Mouse (Mus musculus): Measurements from ENCODE around the gene Matn3. TPM values are rescaled to one million over a fixed set of nuclear protein-coding genes. Genes with fewer than 3 reads are reported as not detected.

The Matn3 gene
- polyA plus RNA-seq, 1 experiment from 2014 or later: 3.0 TPM

DNA sequence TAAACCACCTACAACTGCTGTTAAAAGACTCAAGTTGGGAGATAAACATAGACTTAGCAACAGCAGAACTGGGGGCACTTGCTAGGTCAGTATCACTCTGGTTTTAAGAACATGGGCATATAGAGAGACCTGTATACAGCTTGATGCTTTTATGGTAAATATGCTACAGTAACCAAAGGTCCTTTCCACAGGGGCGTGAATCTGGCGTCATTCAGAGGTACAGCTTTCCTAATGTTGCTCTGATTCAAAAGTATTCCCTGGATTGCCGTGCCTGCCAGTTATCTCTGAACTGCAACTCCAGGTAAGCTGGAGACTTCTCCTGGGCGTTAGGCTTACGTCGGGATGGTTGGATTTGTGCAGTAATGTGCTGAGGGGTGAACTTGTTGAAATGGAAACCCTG is 60.1 kb downstream of the Matn3 start:
- H3K4me1 ChIP-seq: no peaks in the 10 kb centered on the region
- H3K4me3 ChIP-seq: no peak overlapping the region
- H3K9me3 ChIP-seq: no peaks in the 10 kb centered on the region
- peaks cover 5% of the 10 kb centered on the region; the same call in 1 of the 2 replicates for H3K36me3 ChIP-seq (replicated peaks)
- no peak overlapping the region for H3K27ac ChIP-seq (replicated peaks)
- H3K27me3 ChIP-seq (replicated peaks; ENCODE audit: low read depth, poor library complexity, severe bottlenecking): no peaks in the 10 kb centered on the region
- 93% methylated on average over 6 of the region's 6 CpGs for WGBS
- no peak for DNase-seq (ENCODE audit: low spot score)

DNA sequence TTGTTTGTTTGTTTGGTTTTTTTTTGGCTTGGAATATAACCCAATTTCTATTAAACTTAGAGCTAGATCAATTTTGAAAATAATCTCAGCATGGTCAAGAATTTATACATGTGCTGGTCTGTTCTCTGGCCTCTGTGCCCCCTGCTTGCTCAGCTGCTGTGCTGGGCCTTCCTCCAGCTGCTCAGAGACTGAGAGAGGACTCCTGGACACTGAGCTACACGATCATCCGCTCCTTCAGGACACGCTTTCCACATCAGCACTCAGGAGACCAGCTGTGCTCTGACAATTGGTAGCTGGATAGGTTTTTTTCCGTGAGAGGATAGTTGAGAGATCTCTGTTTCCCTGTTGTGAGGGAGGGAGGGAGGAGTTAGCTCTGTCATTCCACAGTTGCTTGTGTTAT is 62.6 kb downstream of the Matn3 start:
- Histone ChIP-seq H3K4me1 (no peaks in the 10 kb centered on the region), H3K9me3 (no peaks in the 10 kb centered on the region), H3K36me3 (replicated peaks) (peaks cover 7% of the 10 kb centered on the region), H3K27me3 (replicated peaks; ENCODE audit: low read depth, poor library complexity, severe bottlenecking) (no peaks in the 10 kb centered on the region), H3K27ac (replicated peaks) (no peak overlapping the region), H3K4me3 (no peak overlapping the region)
- DNase-seq (ENCODE audit: low spot score): no peak
- WGBS: 66% methylated on average over 4 of the region's 4 CpGs

DNA sequence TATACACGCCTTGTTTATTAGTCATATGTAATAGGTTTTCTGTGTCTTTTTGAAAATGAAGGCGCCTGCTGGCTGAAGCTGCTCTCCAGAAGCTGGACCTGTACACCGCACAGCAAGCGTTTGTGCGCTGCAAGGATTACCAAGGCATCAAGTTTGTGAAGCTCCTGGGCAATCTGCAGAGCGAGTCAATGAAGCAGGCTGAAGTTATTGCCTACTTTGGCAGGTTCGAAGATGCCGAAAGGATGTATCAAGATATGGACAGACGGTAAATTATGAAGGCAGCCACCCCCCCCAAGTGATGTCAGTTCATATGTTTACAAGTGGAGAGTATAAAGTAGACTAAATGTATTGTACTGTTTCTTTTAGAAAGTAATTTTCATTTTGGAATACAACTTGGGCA is 68.6 kb downstream of the Matn3 start:
- H3K36me3 ChIP-seq (replicated peaks): peaks cover 24% of the 10 kb centered on the region
- H3K4me3 ChIP-seq: no peak overlapping the region
- no peaks in the 10 kb centered on the region for H3K9me3 ChIP-seq
- no peaks in the 10 kb centered on the region for H3K27me3 ChIP-seq (replicated peaks; ENCODE audit: low read depth, poor library complexity, severe bottlenecking)
- no peak for DNase-seq (ENCODE audit: low spot score)
- H3K4me1 ChIP-seq: peaks cover 2% of the 10 kb centered on the region
- WGBS: 95% methylated on average over 9 of the region's 9 CpGs
- no peak overlapping the region for H3K27ac ChIP-seq (replicated peaks)

- Histone ChIP-seq H3K4me1 (peaks cover 7% of the 10 kb centered on the region), H3K27me3 (replicated peaks; ENCODE audit: low read depth, poor library complexity, severe bottlenecking) (no peaks in the 10 kb centered on the region), H3K27ac (replicated peaks) (no peak overlapping the region), H3K36me3 (replicated peaks) (peaks cover 17% of the 10 kb centered on the region; the same call in 1 of the 2 replicates), H3K4me3 (no peak overlapping the region), H3K9me3 (no peaks in the 10 kb centered on the region)
- 94% methylated on average over 8 of the region's 8 CpGs for WGBS
- no peak for DNase-seq (ENCODE audit: low spot score)
Measured at GRCm38 (mm10) chr12:9020431-9020830, 72.7 kb downstream of the Matn3 start.

GRCm38 (mm10) chr12:9020986-9021385 is 73.3 kb downstream of the Matn3 start:
- no peak overlapping the region for H3K27ac ChIP-seq (replicated peaks)
- peaks cover 7% of the 10 kb centered on the region for H3K4me1 ChIP-seq
- H3K36me3 ChIP-seq (replicated peaks): peaks cover 17% of the 10 kb centered on the region; the same call in 1 of the 2 replicates
- H3K4me3 ChIP-seq: no peak overlapping the region
- no peaks in the 10 kb centered on the region for H3K27me3 ChIP-seq (replicated peaks; ENCODE audit: low read depth, poor library complexity, severe bottlenecking)
- no peaks in the 10 kb centered on the region for H3K9me3 ChIP-seq
- DNase-seq (ENCODE audit: low spot score): no peak
- 65% methylated on average over 3 of the region's 3 CpGs for WGBS

Other genes with a start within 250 kb of the Matn3 start
- gene Sdc1, start 176.6 kb upstream of the Matn3 start, polyA plus RNA-seq (2016; fragmentation: Nextera tagmentation; extraction: Ambion mirVana): 157 and 158 TPM in 2 replicates
- 170 and 196 TPM in 2 replicates for gene Laptm4a, start 26.3 kb upstream of the Matn3 start, polyA plus RNA-seq (2016; fragmentation: Nextera tagmentation; extraction: Ambion mirVana)
- gene Wdr35, start 26.0 kb downstream of the Matn3 start, polyA plus RNA-seq (2016; fragmentation: Nextera tagmentation; extraction: Ambion mirVana): 21.3 and 21.4 TPM in 2 replicates
- gene Ttc32, start 82.1 kb downstream of the Matn3 start, polyA plus RNA-seq (2016; fragmentation: Nextera tagmentation; extraction: Ambion mirVana): 17.6 and 19.3 TPM in 2 replicates

Data from embryonic facial prominence, embryonic 10.5 days (tissue).